Mouse (Mus musculus) ES-Bruce4 (cell line): ENCODE data around the gene Svs3b.

Experiments used
- CTCF ChIP-seq: IDR thresholded peaks from one replicate; pipeline ENCODE4 v1.8.1; 2011; ENCODE audit warnings: low read depth, low read length
- EP300 ChIP-seq: IDR thresholded peaks from 2 replicates; pipeline ENCODE4 v1.6.1; 2011; ENCODE audit warnings: low read depth, low read length; ENCODE audit not compliant: insufficient read depth
- POLR2A ChIP-seq: IDR thresholded peaks from one replicate; pipeline ENCODE4 v1.8.1; 2011; ENCODE audit warnings: low read length; ENCODE audit not compliant: insufficient read depth

- TF ChIP-seq CTCF (no peak), POLR2A (no peak), EP300 (no peak)
Measured at GRCm38 (mm10) chr2:164210892-164211291, 45.5 kb downstream of the Svs3b start.
